Mouse (Mus musculus) cerebellum, postnatal 25 days (tissue): ENCODE measurements around the gene Stk33.

Experiments
- DNase-seq, 2 experiments: peaks; one replicate each; pipeline ENCODE4 v3.0.0; 2021; ENCODE audit warnings: mixed read lengths in 2 of 2

The Stk33 gene

DNA sequence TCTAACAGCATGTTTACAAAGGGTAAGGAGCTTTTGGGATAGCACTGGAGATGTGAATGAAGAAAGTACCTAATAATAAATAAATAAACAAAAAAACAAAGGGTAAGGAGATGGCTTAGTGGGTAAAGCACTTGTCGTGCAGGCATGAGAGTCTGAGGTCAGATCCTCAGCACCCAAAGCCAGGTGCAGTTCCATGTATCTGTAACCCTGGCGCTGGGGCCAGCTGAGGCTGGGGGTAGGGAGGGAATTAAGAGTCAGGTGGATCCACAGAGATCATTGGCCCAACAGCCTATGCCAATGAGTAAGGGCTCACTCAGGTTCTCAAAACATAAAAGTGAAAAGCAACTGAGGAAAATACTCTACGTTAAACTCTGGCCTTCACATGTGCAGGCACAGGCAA is 91.6 kb downstream of the Stk33 start:
- no peak for DNase-seq

GRCm38 (mm10) chr7:109331722-109332121 is 107.2 kb downstream of the Stk33 start:
- no peak for DNase-seq

GRCm38 (mm10) chr7:109328772-109329171 is 110.1 kb downstream of the Stk33 start:
- DNase-seq, result no peak

DNA sequence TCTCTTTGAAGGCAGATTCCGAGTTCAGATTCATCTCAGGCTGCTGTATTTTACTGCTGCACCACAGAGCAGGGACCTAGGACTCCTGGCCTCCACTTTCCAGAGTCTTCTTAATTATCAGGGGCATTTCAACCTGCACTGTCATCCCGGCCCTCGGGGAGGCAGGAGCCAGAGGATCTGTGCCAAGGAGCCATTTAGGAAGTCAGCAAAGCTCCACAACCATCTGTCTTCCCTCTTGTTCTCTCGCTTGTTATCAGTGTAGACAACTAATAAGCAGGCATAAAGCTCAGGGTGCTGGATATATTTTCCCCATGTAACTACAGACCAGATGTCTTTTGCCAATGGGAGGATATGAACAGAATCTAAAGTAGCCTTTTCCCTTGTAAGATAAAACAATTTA is 112.1 kb downstream of the Stk33 start:
- peak; percentile 73 to 81 for DNase-seq

DNA sequence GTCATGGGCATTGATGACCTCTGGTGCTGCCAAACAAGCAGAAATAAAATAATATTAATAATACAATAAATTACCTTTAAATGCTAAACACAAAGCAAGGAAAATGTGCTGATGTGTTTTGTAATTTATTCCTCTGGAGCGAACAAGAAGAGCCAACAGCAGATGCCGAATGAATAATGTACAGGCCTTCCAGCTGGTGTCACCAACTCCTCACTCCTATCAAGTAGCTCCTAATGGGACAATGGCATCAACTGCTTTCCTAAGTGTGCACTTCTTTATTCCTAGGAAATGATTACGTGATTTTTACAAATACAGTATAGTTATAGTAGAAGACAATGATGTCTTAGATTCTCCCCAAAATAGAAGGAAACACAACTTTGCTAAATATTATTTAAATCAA is 113.2 kb downstream of the Stk33 start:
- no peak for DNase-seq

DNA sequence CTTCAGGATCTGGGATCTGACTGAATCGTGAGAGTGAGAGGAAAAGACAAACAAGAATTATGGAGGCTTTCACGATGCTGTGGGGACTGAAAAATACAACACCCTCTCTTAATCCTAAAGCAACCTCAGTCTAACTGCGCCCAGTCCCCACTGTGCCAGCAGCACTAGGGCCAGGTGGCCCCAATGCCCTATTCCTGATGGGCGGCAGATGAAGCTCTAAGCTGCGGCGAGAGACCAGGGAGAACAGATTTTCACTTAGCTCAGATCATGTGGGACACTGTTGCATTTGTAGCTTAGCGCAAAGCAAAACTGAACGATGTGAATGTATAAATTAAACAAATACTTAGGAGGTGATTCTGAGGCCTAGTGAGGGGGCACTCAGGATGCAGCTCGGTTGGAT is 113.7 kb downstream of the Stk33 start:
- peak; percentile 32 to 51 for DNase-seq

- DNase-seq, result no peak
Measured at GRCm38 (mm10) chr7:109309506-109309905, 129.4 kb downstream of the Stk33 start.

- DNase-seq, result no peak
Measured at GRCm38 (mm10) chr7:109295807-109296206, 143.1 kb downstream of the Stk33 start.

- no peak for DNase-seq
Measured at GRCm38 (mm10) chr7:109295351-109295750, 143.5 kb downstream of the Stk33 start.

- no peak for DNase-seq
Measured at GRCm38 (mm10) chr7:109290501-109290900, 148.4 kb downstream of the Stk33 start.

DNA sequence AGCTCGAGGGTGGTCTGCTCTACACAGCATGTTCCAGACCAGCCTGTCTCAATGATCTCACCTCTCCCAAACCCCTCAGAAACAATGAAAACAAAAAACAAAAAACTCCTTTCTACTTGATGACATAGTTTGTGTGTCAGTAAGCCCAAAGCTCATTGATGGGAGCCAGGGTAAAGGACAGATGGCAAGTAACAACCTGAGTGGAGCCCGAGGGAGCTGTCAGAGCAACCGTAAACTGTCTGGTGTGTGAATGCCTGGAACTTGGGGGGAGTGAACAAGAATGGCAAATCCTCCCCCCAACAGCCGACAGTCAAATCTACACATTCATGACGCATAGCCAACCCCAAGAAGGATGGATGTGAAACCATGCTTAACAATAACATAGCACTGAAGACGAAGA is 149.8 kb downstream of the Stk33 start:
- no peak for DNase-seq

DNA sequence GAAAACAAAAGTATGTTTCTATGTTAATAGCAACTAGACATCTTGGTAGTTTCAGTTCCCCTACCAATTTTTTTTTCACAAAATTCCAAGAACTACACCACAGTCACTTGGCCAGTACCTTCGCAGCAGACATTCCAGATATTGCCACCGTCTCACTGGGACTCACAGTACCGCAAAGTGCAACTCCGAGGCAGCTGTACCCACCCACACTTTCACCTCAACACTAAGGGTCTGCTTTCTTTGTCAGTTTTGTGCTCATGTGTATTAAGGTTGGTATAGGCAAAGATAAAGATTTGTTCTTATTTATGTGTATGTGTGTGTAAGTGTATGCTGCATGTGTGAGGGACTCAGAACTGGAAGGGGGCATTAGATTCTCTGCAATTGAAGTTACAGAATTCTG is 156.8 kb downstream of the Stk33 start:
- DNase-seq, result no peak

- no peak for DNase-seq
Measured at GRCm38 (mm10) chr7:109276622-109277021, 162.3 kb downstream of the Stk33 start.

GRCm38 (mm10) chr7:109275901-109276300 is 163.0 kb downstream of the Stk33 start:
- DNase-seq, result no peak

DNA sequence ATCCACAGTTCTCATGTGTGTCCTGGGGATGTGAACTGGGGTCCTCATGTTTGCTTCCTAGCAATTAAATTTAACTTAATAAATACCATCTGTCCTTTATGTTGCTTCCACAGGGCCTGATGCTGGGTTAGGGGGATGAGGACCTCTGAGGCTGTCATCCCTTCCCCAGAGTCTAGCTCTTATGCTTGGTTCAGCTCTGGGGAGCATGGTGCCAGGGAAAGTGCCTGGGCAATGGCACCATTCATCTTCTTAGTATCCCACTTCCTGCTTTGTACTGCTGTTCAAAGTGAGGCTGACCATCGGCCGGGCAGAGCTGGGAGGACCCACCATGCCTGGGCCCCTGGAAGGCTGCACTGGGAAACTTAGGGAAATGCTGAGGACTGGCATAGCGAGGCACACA is 163.7 kb downstream of the Stk33 start:
- DNase-seq, result no peak

DNA sequence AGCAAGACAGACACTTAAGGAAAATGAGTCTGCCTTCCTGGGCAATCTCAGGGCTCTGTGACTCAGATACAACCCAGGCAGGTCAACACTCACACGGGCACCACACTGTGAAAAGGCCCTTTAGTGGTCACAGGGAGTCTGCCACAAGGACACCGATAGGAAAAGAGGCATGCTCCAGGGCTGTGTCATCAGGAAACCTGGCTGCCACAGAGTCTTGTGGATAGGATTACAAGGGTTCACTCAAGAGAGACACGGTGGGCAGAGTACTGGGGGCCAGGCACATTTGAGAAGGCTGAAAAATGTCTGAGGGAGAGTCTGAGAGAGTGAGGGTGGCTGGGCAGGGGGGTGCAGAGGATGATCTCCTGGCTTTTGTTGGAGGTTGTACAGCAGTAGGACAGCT is 164.6 kb downstream of the Stk33 start:
- no peak for DNase-seq

DNA sequence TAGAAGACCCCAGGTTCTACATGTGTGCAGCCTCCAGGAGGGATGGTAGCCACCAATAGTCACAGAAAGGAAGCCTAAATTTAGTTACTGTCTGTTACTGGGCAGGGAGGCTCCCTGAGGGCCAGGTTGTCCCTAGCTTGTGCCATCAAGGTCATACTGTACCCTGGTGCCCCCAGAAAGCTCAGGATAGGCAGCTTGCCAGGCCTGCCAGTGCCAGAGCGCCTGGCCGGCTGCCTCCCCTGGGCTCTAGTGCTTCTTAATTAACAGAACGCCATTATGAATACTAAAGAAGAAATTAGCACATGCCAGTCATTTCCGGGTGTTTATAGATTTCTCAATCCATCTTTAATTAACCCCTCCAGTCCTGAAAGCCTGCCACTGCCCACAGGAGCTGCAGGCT is 169.8 kb downstream of the Stk33 start:
- DNase-seq, result peak; percentile 38 to 59

GRCm38 (mm10) chr7:109267370-109267769 is 171.5 kb downstream of the Stk33 start:
- DNase-seq, result no peak

- DNase-seq, result no peak
Measured at GRCm38 (mm10) chr7:109266181-109266580, 172.7 kb downstream of the Stk33 start.

- no peak for DNase-seq
Measured at GRCm38 (mm10) chr7:109265606-109266005, 173.3 kb downstream of the Stk33 start.

DNA sequence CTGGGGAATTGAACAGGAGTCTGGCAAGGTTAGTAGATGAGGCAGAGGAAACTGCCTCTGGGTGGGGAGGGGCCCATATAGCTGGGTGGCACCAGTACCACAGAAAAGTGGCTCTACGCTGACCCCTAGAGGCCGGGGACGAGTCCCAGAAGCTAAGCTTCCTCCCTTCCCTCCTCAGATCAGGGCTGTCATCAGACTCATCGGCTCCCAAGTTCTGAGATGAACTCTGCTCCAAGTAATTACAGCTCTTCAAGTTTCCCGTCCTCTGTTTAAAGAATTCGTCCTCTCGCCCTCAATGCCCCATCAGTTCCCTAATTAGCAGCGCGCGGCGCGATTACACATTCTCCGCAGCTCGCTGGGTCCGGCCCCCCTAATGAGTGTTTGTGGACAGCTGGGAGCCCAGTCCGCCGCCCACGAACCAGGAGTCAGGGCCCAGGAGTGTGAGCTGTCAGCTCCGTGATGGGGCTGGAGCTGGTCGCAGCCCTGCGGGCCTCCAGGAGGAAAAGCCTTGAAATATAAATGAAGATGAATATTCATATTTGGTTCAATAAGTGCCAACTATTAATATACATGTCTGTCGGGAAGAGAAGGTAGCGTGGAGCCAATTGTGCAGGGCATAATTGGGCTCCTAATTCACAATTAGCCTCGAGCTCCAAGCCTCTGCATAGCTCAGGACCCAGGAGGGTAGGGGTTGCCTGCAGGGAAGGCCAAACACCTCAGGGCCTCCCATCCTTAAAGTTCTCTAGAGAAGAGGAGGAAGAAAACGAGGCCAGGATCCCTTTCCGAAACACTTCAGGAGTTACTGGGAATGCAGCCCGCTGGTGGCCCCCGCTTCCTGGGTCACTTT is 183.2 kb downstream of the Stk33 start:
- peak; percentile 65 to 85 for DNase-seq

- DNase-seq, result no peak
Measured at GRCm38 (mm10) chr7:109251418-109251817, 187.5 kb downstream of the Stk33 start.

- no peak for DNase-seq
Measured at GRCm38 (mm10) chr7:109244776-109245175, 194.1 kb downstream of the Stk33 start.

DNA sequence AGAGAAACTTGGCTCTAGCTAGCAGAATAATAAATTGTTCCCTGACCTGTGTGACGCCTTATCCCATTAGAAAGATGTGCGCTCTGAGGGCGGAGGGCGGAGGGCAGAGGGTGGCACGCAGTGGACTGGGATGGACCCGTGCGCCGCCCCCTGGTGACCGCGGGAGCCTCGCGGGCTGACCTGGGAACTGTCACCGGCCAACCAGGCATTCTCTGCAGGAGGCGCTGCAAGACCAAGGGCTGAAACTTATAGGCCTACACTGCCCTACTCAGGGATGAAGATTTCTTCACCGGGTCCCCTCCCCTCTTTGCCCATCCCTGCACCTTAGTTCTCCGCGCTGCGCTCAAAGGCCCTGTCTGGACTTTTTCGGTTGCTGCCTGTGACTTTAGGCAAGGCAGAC is 197.6 kb downstream of the Stk33 start:
- peak in 1 of 2 experiments; percentile 20 for DNase-seq

- no peak for DNase-seq
Measured at GRCm38 (mm10) chr7:109239346-109239745, 199.5 kb downstream of the Stk33 start.
